Mouse (Mus musculus) naive thymus-derived CD4-positive, alpha-beta T cell, adult 2 months (primary cell): Measurements from ENCODE around the gene Dmac2.
A peak's percentile ranks its signal among the peaks of the same experiment; 100 is the strongest.

Experiments used
- DNase-seq: peaks from one replicate; pipeline ENCODE4 v3.0.0-alpha.2; 2011; ENCODE audit warnings: low read depth

Dmac2 gene

DNA sequence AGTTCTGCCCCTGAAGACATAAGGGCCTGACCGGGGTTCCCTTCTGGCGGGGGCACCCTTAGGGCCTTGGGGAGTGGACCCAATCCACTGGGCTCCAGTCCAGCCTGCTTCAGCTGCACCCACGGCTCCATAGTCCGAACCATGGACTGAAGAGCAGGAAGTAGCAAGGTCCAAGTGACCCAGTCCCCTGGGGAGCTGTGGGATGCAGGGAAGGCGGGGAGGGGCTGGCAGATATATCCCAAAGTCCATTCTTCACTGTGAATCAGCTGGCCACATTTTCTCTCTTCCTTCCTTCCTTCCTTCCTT is 3.6 kb upstream of the Dmac2 start, which contains the start of gene Erich4:
TSS of gene Erich4 (minus strand) at position 187 of the 306 bp plus-strand sequence.
- DNase-seq, result no peak

- DNase-seq, result no peak
Measured at GRCm38 (mm10) chr7:25617376-25618160, 1.6 kb upstream of the Dmac2 start.

GRCm38 (mm10) chr7:25619722-25619991 is 443 bp downstream of the Dmac2 start:
- DNase-seq, result no peak

GRCm38 (mm10) chr7:25620101-25620500 is 887 bp downstream of the Dmac2 start:
- DNase-seq, result no peak

- DNase-seq, result no peak
Measured at GRCm38 (mm10) chr7:25620751-25621150, 1.5 kb downstream of the Dmac2 start.

DNA sequence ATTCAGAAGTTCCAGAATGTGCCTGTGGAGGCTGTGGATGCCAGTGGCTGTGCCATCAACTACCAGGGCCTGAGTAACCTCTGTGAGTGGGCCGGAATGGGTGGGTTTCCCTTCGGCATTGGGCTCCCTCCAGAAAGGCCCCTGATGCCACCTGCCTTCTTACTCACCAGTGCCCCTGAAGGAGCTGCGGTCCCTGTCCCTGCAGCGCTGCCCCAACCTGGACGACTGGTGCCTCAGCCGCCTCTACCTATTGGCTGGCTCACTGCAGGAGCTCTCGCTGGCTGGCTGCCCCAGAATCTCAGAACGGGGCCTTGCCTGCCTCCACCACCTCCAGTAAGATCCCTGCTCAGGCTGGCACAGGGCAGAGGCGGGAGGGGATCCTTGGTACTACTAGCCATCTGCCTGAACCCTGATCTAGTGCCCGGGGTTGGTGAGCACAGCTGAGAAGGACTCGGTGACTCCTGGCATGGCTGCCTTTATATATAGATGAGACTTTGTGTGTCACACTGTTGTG is 4.7 kb downstream of the Dmac2 start:
- DNase-seq, result no peak

- DNase-seq, result no peak
Measured at GRCm38 (mm10) chr7:25624851-25625250, 5.6 kb downstream of the Dmac2 start.

GRCm38 (mm10) chr7:25625594-25626250 is 6.5 kb downstream of the Dmac2 start:
- DNase-seq, result peak; percentile 47

DNA sequence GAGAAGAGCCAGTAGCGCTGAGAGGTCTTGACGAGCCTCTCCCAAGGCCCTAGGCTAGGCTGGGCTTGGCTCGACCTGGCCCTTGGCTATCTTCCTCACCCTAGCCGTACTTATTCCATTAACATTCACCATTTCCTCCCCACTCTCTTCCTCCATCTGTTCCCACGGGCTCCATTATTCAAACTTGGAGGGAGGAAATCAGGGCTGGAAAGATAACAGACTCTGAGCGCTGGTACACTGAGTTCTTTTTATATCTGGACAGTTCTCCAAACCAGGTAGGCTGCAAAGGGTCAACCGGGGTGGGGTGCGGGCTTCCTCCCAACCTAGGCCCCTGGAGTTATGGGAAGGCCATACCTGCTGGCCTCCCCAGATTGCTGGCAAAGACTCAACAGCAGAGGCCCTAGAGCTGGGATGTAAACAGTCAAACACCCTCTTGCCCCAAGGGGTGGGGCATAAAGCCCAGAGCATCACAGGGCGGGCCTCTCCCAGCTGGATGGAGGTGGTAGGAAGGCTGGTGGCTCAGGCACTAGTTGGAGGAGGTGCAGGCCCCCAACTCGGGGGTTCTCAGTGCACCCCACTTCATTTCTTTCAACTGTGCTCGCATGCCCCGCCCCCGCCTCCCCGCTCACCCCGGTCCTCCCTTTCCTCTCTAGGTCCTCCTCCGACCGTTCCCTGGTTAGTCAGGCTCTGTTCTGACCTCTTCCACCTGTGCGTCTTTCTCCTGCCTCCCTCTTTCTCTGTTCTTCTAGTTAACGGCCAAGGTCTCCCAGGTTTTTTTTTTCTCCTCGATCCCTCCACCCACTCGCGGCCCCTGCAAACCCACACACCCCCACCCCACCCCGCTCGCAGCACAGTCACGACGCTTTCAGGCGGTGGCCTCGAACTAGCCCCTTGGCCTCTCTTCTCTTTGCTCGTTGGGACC is 7.6 kb downstream of the Dmac2 start, which contains the start of gene B3gnt8:
TSS of gene B3gnt8 (plus strand) at position 146 of the 922 bp plus-strand sequence.
- DNase-seq, result peak; percentile 27

- DNase-seq, result no peak
Measured at GRCm38 (mm10) chr7:25627431-25628322, 8.5 kb downstream of the Dmac2 start.

DNA sequence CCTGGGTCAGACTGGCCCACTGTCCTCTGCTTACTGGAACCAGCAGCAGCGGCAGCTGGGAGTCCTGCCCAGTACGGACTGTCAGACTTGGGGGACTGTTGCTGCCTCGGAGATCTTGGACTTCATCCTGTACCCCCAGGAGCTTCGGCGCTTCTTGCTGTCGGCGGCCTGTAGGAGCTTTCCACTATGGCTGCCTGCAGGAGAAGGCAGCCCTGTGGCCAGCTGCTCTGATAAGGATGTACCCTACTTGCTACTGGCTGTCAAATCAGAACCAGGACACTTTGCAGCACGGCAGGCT is 9.1 kb downstream of the Dmac2 start:
- DNase-seq, result no peak

DNA sequence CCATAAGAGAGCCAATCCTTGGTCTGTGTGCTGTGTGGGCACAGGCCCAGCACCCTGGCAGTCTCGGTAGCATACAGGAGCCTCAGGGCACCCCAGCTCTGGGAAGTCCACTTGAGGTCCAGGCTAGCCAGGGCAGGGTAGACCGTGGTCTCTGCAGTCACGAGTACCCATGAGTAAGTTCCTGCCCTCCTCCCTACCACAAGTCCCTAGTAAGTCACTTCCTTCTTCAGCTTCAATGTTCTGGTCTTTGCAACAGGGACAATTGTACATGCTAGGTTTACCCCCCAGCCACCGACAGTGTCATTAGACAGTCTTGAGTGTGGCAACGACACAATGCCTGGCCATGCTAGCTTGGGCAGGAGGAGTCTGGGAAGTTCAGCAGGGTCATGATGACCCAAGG is 13.5 kb downstream of the Dmac2 start:
- no peak for DNase-seq

GRCm38 (mm10) chr7:25636373-25636772 is 17.2 kb downstream of the Dmac2 start:
- peak; percentile 39 for DNase-seq

DNA sequence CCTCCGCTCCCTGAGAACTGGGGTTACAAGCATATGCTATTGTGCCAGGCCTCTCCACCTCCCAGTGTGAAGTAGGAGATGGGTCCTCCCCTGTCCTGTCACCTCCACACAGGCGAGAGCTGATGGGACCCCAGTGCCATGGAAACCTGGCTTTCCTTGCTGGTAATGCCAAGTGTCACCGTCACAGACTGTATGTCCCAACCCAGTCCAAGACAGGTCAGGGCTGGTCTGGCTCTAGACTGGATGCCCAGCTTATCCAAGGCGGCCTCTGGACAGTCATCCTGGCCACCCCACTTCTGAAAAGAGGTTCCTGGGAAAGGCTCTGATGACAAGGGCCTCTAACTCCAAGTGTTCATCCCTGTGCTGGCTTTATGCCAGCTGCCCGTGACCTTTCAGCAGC is 17.9 kb downstream of the Dmac2 start:
- DNase-seq, result no peak

- DNase-seq, result no peak
Measured at GRCm38 (mm10) chr7:25639754-25640153, 20.5 kb downstream of the Dmac2 start.

DNA sequence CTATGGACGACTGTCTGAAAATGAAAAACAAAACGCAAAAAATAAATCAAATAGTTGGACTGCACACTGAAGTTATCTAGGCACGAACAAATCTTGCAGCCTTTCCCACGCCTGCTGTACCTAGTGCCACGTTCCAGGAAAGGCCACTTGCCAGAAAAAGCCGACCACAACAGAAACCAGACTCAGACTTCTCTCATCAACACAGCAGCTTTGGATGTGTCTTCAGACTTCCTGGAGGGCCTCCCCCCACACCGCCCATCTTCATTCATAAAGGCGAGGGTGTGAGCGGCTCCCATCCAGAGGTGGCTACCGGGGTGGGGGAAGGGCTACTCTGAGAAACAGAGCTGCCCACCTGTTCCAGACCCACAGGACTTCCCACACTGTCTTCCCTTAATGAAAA is 24.9 kb downstream of the Dmac2 start:
- no peak for DNase-seq

DNA sequence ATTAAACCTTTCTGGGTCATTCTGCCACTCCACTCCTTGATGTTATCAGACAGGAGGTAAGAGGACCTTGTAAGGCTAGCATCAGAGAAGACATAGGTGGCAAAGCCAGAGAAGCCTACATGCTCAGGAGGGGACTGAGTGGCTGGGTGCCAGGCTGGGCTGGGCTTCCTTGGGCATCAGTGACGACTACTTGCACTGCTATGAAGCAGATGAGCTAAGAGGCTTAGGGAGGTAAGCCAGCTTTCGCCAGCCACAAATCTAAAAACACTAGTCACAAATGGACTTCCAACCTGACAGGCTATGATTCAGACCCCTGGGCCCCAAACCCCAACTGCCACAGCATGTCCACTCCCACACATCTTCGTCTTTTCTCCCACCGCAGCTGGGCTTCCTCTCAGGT is 25.4 kb downstream of the Dmac2 start:
- DNase-seq, result no peak

GRCm38 (mm10) chr7:25645074-25645473 is 25.9 kb downstream of the Dmac2 start:
- no peak for DNase-seq

DNA sequence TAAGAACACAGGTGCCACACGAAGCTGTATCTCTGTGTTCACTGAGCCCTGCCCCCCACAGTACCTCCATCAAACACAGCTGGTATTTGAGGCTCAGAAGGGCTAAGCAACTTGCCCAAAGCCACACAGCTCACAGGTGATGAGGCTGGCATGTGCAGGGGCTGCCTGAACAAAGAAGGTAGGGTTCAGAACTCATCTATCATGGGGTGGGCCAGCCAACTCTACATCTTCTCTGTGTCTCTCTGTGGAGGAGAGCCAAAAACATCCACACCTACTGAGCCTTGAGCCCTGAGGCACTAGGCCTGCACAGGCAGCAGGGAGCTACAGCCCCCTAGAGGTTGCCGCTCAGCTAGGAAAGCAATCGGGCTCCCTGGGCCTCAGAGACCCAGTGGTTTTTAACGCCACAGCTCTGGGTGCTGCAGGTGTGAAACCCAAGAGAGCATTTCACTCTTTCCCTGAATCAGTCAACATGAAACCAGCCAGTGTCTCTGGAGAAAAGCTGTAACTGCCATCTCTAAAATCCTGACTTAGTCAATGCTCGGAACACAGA is 28.4 kb downstream of the Dmac2 start:
- peak; percentile 54 for DNase-seq

- no peak for DNase-seq
Measured at GRCm38 (mm10) chr7:25649839-25650238, 30.6 kb downstream of the Dmac2 start.

- peak; percentile 29 for DNase-seq
Measured at GRCm38 (mm10) chr7:25651281-25651680, 32.1 kb downstream of the Dmac2 start.
